Mouse (Mus musculus) kidney, adult 2 months (tissue): ENCODE measurements at regions not wholly inside any gene's neighbourhood (a gene's known extent, or its start where the extent isn't known, plus 50 kb on each side); places are given as distances from the start of the nearest gene placed in this dataset.

ENCODE experiments used
- CTCF ChIP-seq: fragments of 200-500 bp; conservative IDR thresholded peaks from 2 replicates; pipeline ENCODE4 v1.5.1; 2011; ENCODE audit warnings: low read depth, mild to moderate bottlenecking, control low read depth, low read length, moderate library complexity, mixed read lengths; ENCODE audit not compliant: insufficient read depth, insufficient read length
- POLR2A ChIP-seq: fragments of 200-500 bp; IDR thresholded peaks from one replicate; pipeline ENCODE4 v1.6.1; 2011; ENCODE audit warnings: low read depth, low read length, control low read depth

GRCm38 (mm10) chrX:119852436-119852835 is 74.6 kb upstream of the Pabpc5 start:
- no peak for TF ChIP-seq CTCF
- no peak for TF ChIP-seq POLR2A
